Comparison of ENCODE assay signal across 8 mouse cellular contexts in genomic region chr9:56507682-56508061, GRCm38 (mm10).
DNase-seq lines count a peak whose midpoint lies in the region; ATAC-seq lines count a peak whose summit lies in the region.

No protein-coding gene starts in this region.

- DNase-seq in kidney, adult 11 months = no peak
- DNase-seq in limb, embryonic 11.5 days (ENCODE audit: low spot score) = no peak
- DNase-seq in naive thymus-derived CD4-positive, alpha-beta T cell, adult 2 months (ENCODE audit: low read depth) = peak; percentile 29
- DNase-seq in ovary, postnatal 10 days (ENCODE audit: low spot score) = no peak
- DNase-seq in spleen, postnatal 10 days (ENCODE audit: low spot score in 2 of 2) = no peak
- DNase-seq in adrenal gland, postnatal 4 days (ENCODE audit: low spot score in 2 of 2) = no peak

- peak overlapping the region; percentile 96; the same call in 1 of the 2 replicates for H3K27ac ChIP-seq in kidney, embryonic 14.5 days (ENCODE audit: low read depth, low read length)
- H3K27ac ChIP-seq in embryonic facial prominence, embryonic 12.5 days = peak overlapping the region; percentile 94
- peak overlapping the region; percentile 83; the same call in 1 of the 2 replicates for H3K27ac ChIP-seq in limb, embryonic 11.5 days (replicated peaks; ENCODE audit: low read depth, low read length)

- H3K27me3 ChIP-seq in kidney, embryonic 14.5 days (ENCODE audit: control insufficient read depth, insufficient read depth, low read length) = no peaks in the 10 kb centered on the region
- H3K27me3 ChIP-seq in embryonic facial prominence, embryonic 12.5 days = no peaks in the 10 kb centered on the region
- H3K27me3 ChIP-seq in limb, embryonic 11.5 days (ENCODE audit: control insufficient read depth, insufficient read depth, low read length) = no peaks in the 10 kb centered on the region

- H3K9ac ChIP-seq in kidney, embryonic 14.5 days (ENCODE audit: low read depth, low read length) = peak overlapping the region; percentile 58; the same call in 1 of the 2 replicates
- no peak overlapping the region for H3K9ac ChIP-seq in embryonic facial prominence, embryonic 12.5 days
- no peak overlapping the region for H3K9ac ChIP-seq in limb, embryonic 11.5 days (ENCODE audit: low read length)

- peaks cover 41% of the 10 kb centered on the region for H3K4me1 ChIP-seq in kidney, embryonic 14.5 days (ENCODE audit: control insufficient read depth, insufficient read depth, low read length)
- H3K4me1 ChIP-seq in embryonic facial prominence, embryonic 12.5 days = peaks cover 35% of the 10 kb centered on the region
- H3K4me1 ChIP-seq in limb, embryonic 11.5 days (ENCODE audit: control insufficient read depth, insufficient read depth, low read length) = peaks cover 11% of the 10 kb centered on the region

- peak overlapping the region; percentile 79 for H3K4me2 ChIP-seq in kidney, embryonic 14.5 days (replicated peaks; ENCODE audit: low read depth, low read length)
- H3K4me2 ChIP-seq in embryonic facial prominence, embryonic 12.5 days (replicated peaks) = peak overlapping the region; percentile 61
- peak overlapping the region; percentile 78 for H3K4me2 ChIP-seq in limb, embryonic 11.5 days (ENCODE audit: low read depth, severe bottlenecking)

- no peaks in the 10 kb centered on the region for H3K9me3 ChIP-seq in kidney, embryonic 14.5 days (ENCODE audit: control insufficient read depth, low read length)
- H3K9me3 ChIP-seq in embryonic facial prominence, embryonic 12.5 days = no peaks in the 10 kb centered on the region
- no peaks in the 10 kb centered on the region for H3K9me3 ChIP-seq in limb, embryonic 11.5 days (ENCODE audit: control insufficient read depth, low read length)

- peak overlapping the region; percentile 38 for H3K4me3 ChIP-seq in kidney, embryonic 14.5 days (ENCODE audit: low read length)
- peak overlapping the region; percentile 37; the same call in 1 of the 2 replicates for H3K4me3 ChIP-seq in embryonic facial prominence, embryonic 12.5 days
- no peak overlapping the region for H3K4me3 ChIP-seq in limb, embryonic 11.5 days (ENCODE audit: low read depth, low read length)

- 0 out of 2 replicates have a peak, but pooled peaks have one; percentile 18 for ATAC-seq in kidney, embryonic 14.5 days (ENCODE audit: low FRiP score, low TSS enrichment)
- ATAC-seq in embryonic facial prominence, embryonic 12.5 days (ENCODE audit: insufficient number of reproducible peaks, insufficient read depth, low FRiP score, low TSS enrichment) = no peak
- ATAC-seq in limb, embryonic 11.5 days (ENCODE audit: insufficient number of reproducible peaks, low FRiP score, low TSS enrichment, low read depth) = no peak

- H3K36me3 ChIP-seq in kidney, embryonic 14.5 days (ENCODE audit: control insufficient read depth, insufficient read depth, low read length) = no peaks in the 10 kb centered on the region
- no peaks in the 10 kb centered on the region for H3K36me3 ChIP-seq in embryonic facial prominence, embryonic 12.5 days
- H3K36me3 ChIP-seq in limb, embryonic 11.5 days (ENCODE audit: control insufficient read depth, insufficient read depth, low read length) = no peaks in the 10 kb centered on the region

- WGBS in kidney, embryonic 14.5 days = 49% methylated on average over 4 of the region's 4 CpGs
- WGBS in embryonic facial prominence, embryonic 12.5 days = 57% methylated on average over 4 of the region's 4 CpGs
- WGBS in limb, embryonic 11.5 days = 50% methylated on average over 4 of the region's 4 CpGs
